Mouse (Mus musculus) left cerebral cortex, adult 8-10 months (tissue): Measurements from ENCODE around the gene Unc5b. TPM values are rescaled to one million over a fixed set of nuclear protein-coding genes. Genes with fewer than 3 reads are reported as not detected.
A peak's percentile ranks its signal among the peaks of the same experiment; 100 is the strongest.
"Not testable (repeated sequence)": the region's sequence is repeated elsewhere in the genome, so short reads cannot be mapped to it uniquely, and the experiment has no call there.

ENCODE experiments used
- DNase-seq, 2 experiments: peaks; one replicate each; pipeline ENCODE4 v3.0.0; 2022; ENCODE audit warnings: low spot score in 2 of 2
- total RNA-seq, 4 experiments: library from RNA; stranded (reverse); gene quantifications; 2 replicates each; pipeline ENCODE4 v1.2.4; 2022

Gene Unc5b
- total RNA-seq = 10 to 100 TPM; 14.5 to 16.4 (median 15.3) TPM

- DNase-seq = peak; percentile 75 to 78
These were observed at the start of gene Unc5b for GRCm38 (mm10) chr10:60831379-60831778. Unc5b (minus strand) TSS chr10:60831581.

GRCm38 (mm10) chr10:60879817-60880216, 48.4 kb upstream of the Unc5b start:
- no peak for DNase-seq

- no peak for DNase-seq
These were observed 45.7 kb upstream of the Unc5b start for GRCm38 (mm10) chr10:60877075-60877474.

DNA sequence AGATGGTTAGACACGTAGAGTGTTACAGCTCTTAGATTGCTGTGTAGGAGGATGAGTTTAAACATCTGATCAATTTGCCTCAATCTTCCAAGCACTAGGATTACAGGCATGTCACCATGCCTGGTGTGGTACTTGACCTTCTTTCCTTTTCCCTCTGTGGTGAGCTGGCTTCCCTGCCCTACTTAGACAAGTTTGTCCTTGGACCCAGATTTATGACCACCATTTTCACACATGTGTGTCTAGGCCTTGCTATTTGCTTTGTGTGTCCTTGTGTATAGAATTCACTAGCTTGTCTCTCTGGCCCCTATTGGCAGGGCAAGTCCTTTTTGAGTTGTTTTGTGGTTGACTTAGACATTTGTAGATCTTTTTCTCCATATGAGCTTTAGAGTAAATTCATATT, 43.6 kb upstream of the Unc5b start:
- DNase-seq = no peak

DNA sequence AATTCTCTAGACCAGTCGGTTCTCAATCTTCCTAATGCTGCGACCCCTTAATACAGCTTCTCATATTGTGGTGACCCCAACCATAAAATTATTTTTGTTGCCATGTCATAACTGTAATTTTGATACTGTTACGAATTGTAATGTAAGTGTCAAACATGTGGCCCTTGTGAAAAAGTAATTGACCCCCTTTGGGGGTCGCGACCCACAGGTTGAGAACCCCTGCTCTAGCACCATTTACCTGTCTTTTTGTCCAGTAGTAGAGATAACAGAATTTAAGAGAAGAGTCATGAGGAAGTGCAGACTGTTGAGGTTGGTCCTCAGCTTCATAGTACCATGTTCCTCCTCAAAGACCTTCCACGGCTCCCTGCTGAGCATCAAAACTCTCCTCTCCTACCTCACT, 31.9 kb upstream of the Unc5b start:
- no peak for DNase-seq

- DNase-seq = no peak
These were observed 31.3 kb upstream of the Unc5b start for GRCm38 (mm10) chr10:60862477-60863293.

DNA sequence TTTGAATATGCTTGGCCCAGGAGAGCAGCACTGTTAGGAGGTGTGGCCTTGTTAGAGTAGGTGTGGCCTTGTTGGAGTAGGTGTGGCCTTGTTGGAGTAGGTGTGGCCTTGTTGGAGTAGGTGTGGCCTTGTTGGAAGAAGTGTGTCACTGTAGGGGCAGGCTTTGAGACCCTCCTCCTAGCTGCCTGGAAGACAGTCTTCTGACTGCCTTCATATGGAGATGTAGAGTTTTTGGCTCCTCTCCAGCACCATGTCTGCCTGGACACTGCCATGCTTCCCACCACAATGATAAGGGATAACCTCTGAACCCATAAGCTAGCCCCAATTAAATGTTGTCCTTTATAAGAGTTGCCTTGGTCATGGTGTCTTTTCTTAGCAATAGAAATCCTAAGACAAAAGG, 13.9 kb upstream of the Unc5b start:
- DNase-seq = not testable (repeated sequence)

GRCm38 (mm10) chr10:60838816-60839215, 7.4 kb upstream of the Unc5b start:
- DNase-seq = no peak

GRCm38 (mm10) chr10:60834949-60835348, 3.6 kb upstream of the Unc5b start:
- DNase-seq = peak in 1 of 2 experiments; percentile 78

- no peak for DNase-seq
These were observed 1.3 kb upstream of the Unc5b start for GRCm38 (mm10) chr10:60832664-60833173.

GRCm38 (mm10) chr10:60830556-60831350, 628 bp downstream of the Unc5b start:
- DNase-seq = no peak

GRCm38 (mm10) chr10:60830000-60830399, 1.4 kb downstream of the Unc5b start:
- no peak for DNase-seq

GRCm38 (mm10) chr10:60829071-60829470, 2.3 kb downstream of the Unc5b start:
- DNase-seq = no peak

DNA sequence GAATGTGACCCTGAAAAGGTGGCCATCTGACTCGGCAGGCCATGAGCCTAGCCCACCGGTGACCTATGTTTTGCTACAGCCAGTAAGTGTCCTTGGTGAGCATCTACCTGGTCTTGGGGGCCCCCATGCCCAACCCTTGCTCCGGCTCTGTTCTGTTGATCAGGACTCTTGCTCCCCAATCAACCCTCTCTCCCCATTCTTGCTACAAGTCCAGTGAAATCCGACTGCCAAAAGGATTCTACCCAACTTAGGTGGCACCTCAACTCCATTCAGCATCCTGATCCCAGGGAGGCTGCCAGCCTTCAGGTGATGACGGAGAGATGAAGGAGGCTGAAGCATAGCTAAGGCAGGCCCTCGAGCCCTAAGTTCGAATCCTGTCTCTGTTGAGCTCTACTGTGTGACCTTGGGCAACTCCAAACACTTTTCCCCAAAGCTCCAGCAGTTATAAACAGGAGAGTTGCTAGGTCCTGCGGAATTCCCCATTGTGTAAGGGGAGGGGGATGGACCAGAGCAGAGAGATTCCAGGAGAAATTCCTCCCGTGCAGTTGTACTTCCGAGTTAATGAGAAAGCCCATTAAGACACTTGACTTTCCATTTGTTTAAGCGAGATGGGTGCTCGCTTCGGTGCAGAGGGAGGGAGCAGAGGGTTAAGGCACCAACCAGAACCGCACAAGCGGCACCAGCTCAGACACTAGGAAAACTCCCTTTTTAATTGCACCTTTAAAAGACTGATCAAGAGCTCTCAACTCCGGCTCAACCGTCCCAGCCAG, 3.3 kb downstream of the Unc5b start:
- no peak for DNase-seq

GRCm38 (mm10) chr10:60827266-60827665, 4.1 kb downstream of the Unc5b start:
- peak in 1 of 2 experiments; percentile 54 for DNase-seq

DNA sequence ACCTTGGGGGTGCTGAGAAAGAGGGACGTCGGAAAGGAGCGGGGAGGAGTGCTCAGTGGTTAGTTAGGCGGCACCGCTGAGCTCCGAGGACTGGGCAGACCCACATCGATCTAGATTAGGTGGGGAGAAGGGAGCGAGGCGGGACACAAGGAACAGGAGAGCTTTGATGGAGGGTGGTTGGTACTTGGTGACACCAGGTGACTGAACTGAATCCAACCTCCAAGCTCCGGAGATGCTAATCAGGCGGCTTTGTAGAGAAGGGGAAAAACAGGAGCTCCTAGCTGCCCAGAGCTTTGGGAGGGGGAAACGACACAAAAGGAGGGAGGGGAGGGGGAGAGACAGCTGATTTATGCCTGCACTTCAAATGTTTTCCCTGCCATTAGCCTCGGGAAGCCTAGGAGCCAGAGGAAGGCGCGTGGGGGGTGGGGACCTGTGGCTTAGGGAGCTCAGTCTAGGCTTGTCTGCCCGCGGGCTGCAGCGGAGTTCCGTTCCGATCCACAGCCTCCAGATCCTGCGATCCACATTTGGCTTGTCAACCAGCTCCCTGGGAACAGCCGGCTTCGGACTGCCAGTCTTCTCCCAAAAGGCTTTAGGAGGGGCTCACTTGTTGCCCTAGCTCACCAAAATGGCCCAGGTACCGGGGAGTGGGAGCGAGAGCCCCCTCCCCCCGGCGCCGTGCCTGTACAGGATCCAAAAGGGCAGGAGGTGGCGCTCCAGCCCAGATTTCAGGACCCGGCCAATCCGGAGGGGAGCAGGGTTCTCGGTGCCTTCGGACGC, 4.7 kb downstream of the Unc5b start:
- no peak for DNase-seq

GRCm38 (mm10) chr10:60825955-60826354, 5.4 kb downstream of the Unc5b start:
- DNase-seq = no peak

- no peak for DNase-seq
These were observed 7.6 kb downstream of the Unc5b start for GRCm38 (mm10) chr10:60823744-60824143.

GRCm38 (mm10) chr10:60822641-60823425, 8.5 kb downstream of the Unc5b start:
- DNase-seq = no peak
